In genomic region chr2:104578021-104578420, GRCm38 (mm10) we compare ENCODE assay signal across 24 mouse cellular contexts. TPM values are rescaled to one million over a fixed set of nuclear protein-coding genes. Genes with fewer than 3 reads are reported as not detected.
DNase-seq lines count a peak whose midpoint lies in the region; ATAC-seq and TF ChIP-seq lines count a peak whose summit lies in the region.
"Had no signal": no experiment of that assay in that cellular context is flagged by ENCODE, and none has a peak within 500 bp of the region (broad histone marks: within the 10 kb centered on the region; RNA-seq: fewer than 3 reads in every experiment).

No protein-coding gene starts in this region.

- no peak overlapping the region for H3K27ac ChIP-seq in intestine, embryonic 16.5 days (ENCODE audit: low read length)
- H3K27ac ChIP-seq in liver, embryonic 14.5 days = no peak overlapping the region
- H3K27ac ChIP-seq in stomach, embryonic 14.5 days (ENCODE audit: low read length) = no peak overlapping the region
- no peak overlapping the region for H3K27ac ChIP-seq in midbrain, embryonic 10.5 days (replicated peaks)
- H3K27ac ChIP-seq: hindbrain, embryonic 10.5 days; limb, embryonic 13.5 days; lung, embryonic 15.5 days had no signal

- no peak for TF ChIP-seq EP300 in liver, embryonic 14.5 days (IDR thresholded peaks at IDR 0.05; ENCODE audit: low read depth)

- H3K9ac ChIP-seq in intestine, embryonic 16.5 days (ENCODE audit: low read depth, low read length) = no peak overlapping the region
- no peak overlapping the region for H3K9ac ChIP-seq in liver, embryonic 14.5 days (replicated peaks)
- H3K9ac ChIP-seq in stomach, embryonic 14.5 days (replicated peaks; ENCODE audit: low read depth, low read length) = no peak overlapping the region
- H3K9ac ChIP-seq: limb, embryonic 13.5 days; lung, embryonic 15.5 days had no signal

- H3K27me3 ChIP-seq in intestine, embryonic 16.5 days (replicated peaks; ENCODE audit: control insufficient read depth, insufficient read depth, low read length) = no peaks in the 10 kb centered on the region
- no peaks in the 10 kb centered on the region; the same call in 1 of the 2 replicates for H3K27me3 ChIP-seq in liver, embryonic 14.5 days (ENCODE audit: control insufficient read depth, insufficient read depth, low read length)
- H3K27me3 ChIP-seq in stomach, embryonic 14.5 days (ENCODE audit: control insufficient read depth, insufficient read depth, low read length) = no peaks in the 10 kb centered on the region
- H3K27me3 ChIP-seq in midbrain, embryonic 10.5 days (ENCODE audit: low read depth, poor library complexity, severe bottlenecking) = no peaks in the 10 kb centered on the region
- H3K27me3 ChIP-seq: limb, embryonic 13.5 days; lung, embryonic 15.5 days had no signal

- ATAC-seq in intestine, embryonic 16.5 days = peak; percentile 56; the same call in 1 of the 2 replicates
- ATAC-seq in liver, embryonic 14.5 days (ENCODE audit: insufficient read depth) = peak; percentile 79
- ATAC-seq in stomach, embryonic 14.5 days (ENCODE audit: insufficient number of reproducible peaks, insufficient read depth, low FRiP score, low read depth) = 0 out of 2 replicates have a peak, but pooled peaks have one; percentile 28
- ATAC-seq: forebrain, embryonic 14.5 days; hindbrain, embryonic 16.5 days had no signal

- TF ChIP-seq CTCF in liver, embryonic 14.5 days (IDR thresholded peaks at IDR 0.05; ENCODE audit: low read depth) = no peak

- WGBS in intestine, embryonic 16.5 days = 70% methylated on average over 5 of the region's 5 CpGs
- 39% methylated on average over 5 of the region's 5 CpGs for WGBS in liver, embryonic 14.5 days (ENCODE audit: insufficient replicate concordance)
- 68% methylated on average over 5 of the region's 5 CpGs for WGBS in stomach, embryonic 14.5 days
- WGBS in midbrain, embryonic 10.5 days = 70% methylated on average over 5 of the region's 5 CpGs

- H3K9me3 ChIP-seq in intestine, embryonic 16.5 days (ENCODE audit: control insufficient read depth, low read length) = no peaks in the 10 kb centered on the region
- H3K9me3 ChIP-seq in liver, embryonic 14.5 days (ENCODE audit: control insufficient read depth, low read length) = no peaks in the 10 kb centered on the region
- no peaks in the 10 kb centered on the region for H3K9me3 ChIP-seq in stomach, embryonic 14.5 days (ENCODE audit: control insufficient read depth, low read depth, low read length)
- H3K9me3 ChIP-seq in midbrain, embryonic 10.5 days (replicated peaks) = no peaks in the 10 kb centered on the region
- H3K9me3 ChIP-seq: hindbrain, embryonic 10.5 days; limb, embryonic 13.5 days; lung, embryonic 15.5 days had no signal

- DNase-seq in ZHBTc4 (ENCODE audit: low read depth, low spot score) = peak; percentile 62
- peak in 2 of 3 experiments; percentile 10 to 45 for DNase-seq in liver, embryonic 14.5 days (ENCODE audit: low read depth in 3 of 3, low spot score in 3 of 3)
- DNase-seq in layer of hippocampus, adult 9-11 months = no peak
- no peak for DNase-seq in testis, postnatal 14 days (ENCODE audit: low spot score)
- DNase-seq in midbrain, embryonic 10.5 days (ENCODE audit: low spot score) = no peak
- no peak for DNase-seq in cerebellum, adult 11 months
- DNase-seq: adrenal gland, postnatal 36 days; cerebellum, adult 2 months; cerebellum, postnatal 36 days; embryo, embryonic 11 days; gastrocnemius, postnatal 10 days; kidney, adult 2 months; kidney, postnatal 10 days; lung, postnatal 4 days; thymus, postnatal 25 days had no signal

- no peaks in the 10 kb centered on the region for H3K4me1 ChIP-seq in intestine, embryonic 16.5 days (ENCODE audit: control insufficient read depth, insufficient read depth, low read length)
- 0 out of 4 replicates have a peak, but pooled peaks cover 0 to 1% of the 10 kb centered on the region in 2 experiments for H3K4me1 ChIP-seq in liver, embryonic 14.5 days (replicated peaks; ENCODE audit: control insufficient read depth in 2 of 2, insufficient read depth in 2 of 2, low read length in 1 of 2)
- no peaks in the 10 kb centered on the region for H3K4me1 ChIP-seq in stomach, embryonic 14.5 days (ENCODE audit: control insufficient read depth, insufficient read depth, low read length)
- H3K4me1 ChIP-seq in midbrain, embryonic 10.5 days = no peaks in the 10 kb centered on the region
- H3K4me1 ChIP-seq: hindbrain, embryonic 10.5 days; limb, embryonic 13.5 days had no signal

- no peak overlapping the region for H3K4me3 ChIP-seq in intestine, embryonic 16.5 days (ENCODE audit: low read length)
- no peak overlapping the region for H3K4me3 ChIP-seq in liver, embryonic 14.5 days (ENCODE audit: insufficient read depth in 1 of 2, low read depth in 2 of 2, low read length in 2 of 2)
- no peak overlapping the region for H3K4me3 ChIP-seq in stomach, embryonic 14.5 days (ENCODE audit: low read depth, low read length)
- H3K4me3 ChIP-seq in midbrain, embryonic 10.5 days = no peak overlapping the region
- H3K4me3 ChIP-seq: hindbrain, embryonic 10.5 days; limb, embryonic 13.5 days; lung, embryonic 15.5 days had no signal

- no peaks in the 10 kb centered on the region for H3K36me3 ChIP-seq in intestine, embryonic 16.5 days (ENCODE audit: control insufficient read depth, insufficient read depth, low read length)
- H3K36me3 ChIP-seq in liver, embryonic 14.5 days (replicated peaks; ENCODE audit: control insufficient read depth, insufficient read depth, low read depth) = no peaks in the 10 kb centered on the region
- H3K36me3 ChIP-seq in stomach, embryonic 14.5 days (ENCODE audit: control insufficient read depth, insufficient read depth, low read length) = no peaks in the 10 kb centered on the region
- no peaks in the 10 kb centered on the region for H3K36me3 ChIP-seq in midbrain, embryonic 10.5 days
- H3K36me3 ChIP-seq: hindbrain, embryonic 10.5 days; limb, embryonic 13.5 days; lung, embryonic 15.5 days had no signal

- H3K4me2 ChIP-seq in intestine, embryonic 16.5 days (ENCODE audit: low read depth, low read length) = no peak overlapping the region
- no peak overlapping the region for H3K4me2 ChIP-seq in liver, embryonic 14.5 days (ENCODE audit: low read depth)
- H3K4me2 ChIP-seq in stomach, embryonic 14.5 days (replicated peaks; ENCODE audit: low read depth, low read length) = no peak overlapping the region
- H3K4me2 ChIP-seq: heart, embryonic 11.5 days; limb, embryonic 13.5 days; lung, embryonic 15.5 days; midbrain, embryonic 11.5 days had no signal

RNA-seq across cellular contexts. Expression of gene Cstf3, which starts 12.3 kb away (rescaled TPM):
- 43.4 and 49.1 TPM in 2 replicates for polyA plus RNA-seq in intestine, embryonic 16.5 days (2015; fragmentation: Nextera tagmentation; extraction: Ambion mirVana)
- 9.1 and 14.5 TPM in 2 replicates for polyA plus RNA-seq in liver, embryonic 14.5 days (2012; rRNA removed)
- 19.6 and 20.1 TPM in 2 replicates for polyA plus RNA-seq in liver, embryonic 14.5 days (2014; fragmentation: Nextera tagmentation; extraction: Ambion mirVana)
- 71.1 and 73.9 TPM in 2 replicates for polyA plus RNA-seq in stomach, embryonic 14.5 days (2014; fragmentation: Nextera tagmentation; extraction: Ambion mirVana)
- polyA plus RNA-seq in midbrain, embryonic 10.5 days (2016; fragmentation: Nextera tagmentation; extraction: Ambion mirVana) = 94.5 and 100 TPM in 2 replicates

Comparison
In these comparisons a context has a peak if more than half of its experiments do, and no peak if none do; other contexts are left out.
1. DNase-seq: peak in ZHBTc4 (single experiment) and liver, embryonic 14.5 days (2 of 3); none in layer of hippocampus, adult 9-11 months (single experiment), testis, postnatal 14 days (single experiment), midbrain, embryonic 10.5 days (single experiment) and cerebellum, adult 11 months (single experiment).
2. ATAC-seq: peak in every context shown above with its lines; median percentile 79 in liver, embryonic 14.5 days; 56 in intestine, embryonic 16.5 days; 28 in stomach, embryonic 14.5 days.